Mouse (Mus musculus) kidney, adult 8-10 months (tissue): Measurements from ENCODE around the gene Slc6a1.

Source experiments
- DNase-seq, 2 experiments: peaks; one replicate each; pipeline ENCODE4 v3.0.0; 2022

Slc6a1 gene

DNA sequence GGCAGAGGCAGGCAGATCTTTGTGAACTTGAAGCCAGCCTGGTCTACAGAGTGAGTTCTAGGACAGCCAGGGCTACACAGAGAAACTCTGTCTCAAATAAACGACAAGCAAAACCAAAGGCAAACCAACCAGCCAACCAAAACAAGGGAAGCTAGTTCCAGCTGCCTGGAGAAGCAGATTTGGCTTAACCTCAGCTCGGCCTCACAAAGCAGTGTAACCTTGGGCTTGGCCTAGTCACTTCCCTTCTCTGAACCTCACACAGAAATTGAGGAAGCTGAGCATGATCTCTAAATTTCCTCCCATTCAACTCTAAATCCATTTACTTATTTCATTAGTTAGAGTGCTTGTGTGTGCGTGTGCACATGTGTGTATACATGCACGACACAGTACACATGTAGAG is 79.9 kb downstream of the Slc6a1 start:
- no peak for DNase-seq

DNA sequence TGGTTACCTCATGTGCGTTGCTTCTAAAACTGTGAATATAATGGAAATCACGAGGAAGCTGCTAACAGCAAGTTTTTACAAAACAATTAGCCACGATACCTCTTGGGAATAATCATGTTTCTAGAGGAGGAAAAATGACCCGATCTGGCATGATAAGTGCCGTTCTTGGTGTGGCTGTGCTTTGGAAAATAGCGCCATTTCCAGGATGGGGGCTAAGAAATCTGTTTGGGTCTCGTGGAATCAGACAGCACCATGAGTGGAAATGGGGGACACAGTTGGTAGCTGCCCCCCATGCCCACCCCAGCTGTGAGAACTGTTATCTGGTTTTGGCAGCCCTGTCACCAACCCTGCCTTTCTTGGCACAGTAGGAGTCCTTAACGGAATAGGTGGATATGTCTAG is 81.3 kb downstream of the Slc6a1 start:
- no peak for DNase-seq

DNA sequence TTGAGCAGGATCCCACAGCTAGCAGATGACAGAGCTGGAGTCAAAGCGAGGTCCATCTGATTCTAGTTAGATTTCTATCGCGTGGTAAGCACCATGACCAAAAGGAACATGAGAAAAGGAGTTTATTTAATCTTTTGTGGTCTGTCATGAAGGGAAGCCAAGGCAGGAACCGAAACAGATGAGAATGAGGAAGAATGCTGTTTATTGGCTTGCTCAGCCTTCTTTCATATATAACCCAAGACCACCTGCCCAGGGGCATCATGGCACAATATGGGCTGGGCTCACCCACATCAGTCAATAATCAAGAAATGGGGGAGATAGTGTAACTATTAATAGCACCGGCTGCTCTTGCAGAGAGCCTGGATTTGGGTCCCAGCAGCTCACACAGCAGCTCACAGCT is 82.3 kb downstream of the Slc6a1 start:
- no peak for DNase-seq

DNA sequence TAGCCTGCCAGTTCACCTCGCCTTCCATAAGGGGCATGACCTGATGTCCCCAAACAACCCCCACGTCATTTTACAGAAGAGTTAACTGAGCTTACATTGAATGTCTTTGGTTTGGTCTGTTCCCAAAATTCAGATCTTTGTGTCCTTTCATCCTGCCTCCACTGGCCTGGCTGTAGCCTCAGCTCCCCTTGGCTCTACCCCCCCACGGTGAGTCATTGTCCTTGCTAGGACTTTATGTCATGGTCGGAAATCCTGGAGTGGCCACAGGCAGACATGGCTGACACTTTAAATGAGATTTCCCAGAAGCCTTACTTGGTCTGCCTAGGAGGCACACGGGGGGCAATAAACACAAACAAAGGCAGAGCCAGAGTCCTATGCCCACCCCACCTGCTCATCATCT is 83.8 kb downstream of the Slc6a1 start:
- no peak for DNase-seq
